Mouse (Mus musculus) thymus, postnatal 36 days (tissue): ENCODE results near the gene Cryl1.
A peak's percentile ranks its signal among the peaks of the same experiment; 100 is the strongest.

Source experiments
- DNase-seq, 2 experiments: peaks; one replicate each; pipeline ENCODE4 v3.0.0; 2022; ENCODE audit warnings: mixed read lengths in 2 of 2

Cryl1 gene

DNA sequence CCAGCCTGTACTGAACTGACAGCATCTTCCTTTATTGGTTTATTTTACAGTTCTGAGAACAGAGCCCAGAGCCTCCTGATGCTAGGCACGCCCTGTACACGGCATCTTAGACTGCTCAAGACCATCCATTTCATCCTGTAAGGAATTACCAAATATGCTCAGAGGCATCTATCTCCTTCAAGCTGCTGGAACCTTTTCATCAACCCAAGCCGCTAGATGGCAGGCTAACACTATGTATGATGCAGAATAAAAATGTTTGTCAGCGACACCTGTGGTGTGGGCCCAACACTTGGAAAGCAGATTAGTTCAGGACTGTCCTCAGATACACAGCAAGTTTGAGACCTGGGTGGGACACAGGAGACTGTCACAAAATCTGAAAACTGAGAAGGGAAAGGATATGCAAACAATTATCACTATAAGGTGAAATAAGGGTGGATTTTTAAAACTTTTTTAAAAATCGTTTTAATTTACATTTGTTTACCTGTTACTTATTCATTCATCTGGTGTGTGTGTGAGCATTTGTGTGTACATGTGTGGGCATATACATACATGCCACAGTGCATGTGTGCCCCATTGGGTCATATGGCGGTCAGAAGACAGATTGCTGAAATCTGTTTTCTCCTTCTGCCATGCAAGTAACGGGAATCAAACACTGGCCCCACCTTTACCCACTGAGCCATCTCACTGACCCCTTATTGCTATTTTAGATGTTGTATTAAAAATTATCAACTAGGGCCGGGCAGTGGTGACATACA lies 25.8 kb downstream of the Cryl1 start:
- DNase-seq = peak; percentile 55 to 67

DNA sequence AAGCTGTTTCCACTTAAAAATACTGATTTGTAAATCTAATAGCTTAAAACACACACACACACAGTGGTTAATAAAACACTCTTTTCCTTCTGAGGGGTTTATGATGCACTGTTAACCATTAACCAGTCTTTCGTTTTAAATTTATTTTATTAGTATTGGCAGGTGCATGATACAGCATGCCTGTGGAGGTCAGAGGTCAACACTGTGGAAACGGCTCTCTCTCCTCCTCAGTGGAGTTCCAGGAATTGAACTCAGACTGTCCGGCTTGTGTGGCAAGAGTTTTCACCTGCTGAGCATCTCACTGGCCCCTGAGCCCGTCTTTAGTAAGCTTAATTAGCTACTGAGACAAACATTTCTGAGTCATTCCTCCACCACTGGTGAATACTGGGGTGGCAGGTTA lies 31.0 kb downstream of the Cryl1 start:
- no peak for DNase-seq

DNA sequence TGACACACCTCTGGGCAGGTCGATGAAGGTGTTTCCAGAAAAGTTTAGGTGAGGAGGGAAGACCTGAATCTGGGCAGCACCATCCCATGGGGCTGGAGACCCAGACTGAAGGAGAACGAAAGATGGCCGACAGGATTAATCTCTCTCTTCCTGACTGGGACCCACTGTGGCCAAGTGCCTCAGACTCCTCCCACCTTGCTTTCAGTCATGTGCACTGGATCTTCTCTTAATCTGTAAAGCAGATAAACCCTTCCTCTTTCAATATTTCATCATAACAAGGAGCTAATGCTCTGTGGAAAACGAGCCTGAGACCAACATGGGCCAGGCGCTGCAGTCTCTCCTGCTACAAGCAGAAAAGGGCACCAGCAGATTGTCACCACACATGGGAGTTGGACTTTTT lies 31.6 kb downstream of the Cryl1 start:
- DNase-seq = no peak

DNA sequence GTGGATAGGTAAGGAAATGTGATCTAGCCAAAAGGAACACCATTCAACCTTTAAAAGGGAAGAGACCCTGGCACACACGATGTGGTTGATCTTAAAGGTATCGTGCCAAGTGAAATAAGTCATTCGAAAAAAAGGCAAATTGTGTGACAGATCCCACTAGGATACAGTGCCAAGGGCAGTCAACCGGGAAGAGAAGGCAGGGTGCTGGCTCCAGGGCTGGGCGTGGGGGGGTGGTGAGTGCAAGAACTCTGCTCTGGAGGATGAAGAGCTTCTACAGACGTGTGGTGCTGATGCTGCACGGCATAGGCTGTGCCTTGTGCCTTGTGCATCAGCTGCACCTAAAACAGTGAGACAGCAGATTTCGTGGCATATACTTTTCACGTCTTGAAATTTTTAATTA lies 33.0 kb downstream of the Cryl1 start:
- DNase-seq = no peak

DNA sequence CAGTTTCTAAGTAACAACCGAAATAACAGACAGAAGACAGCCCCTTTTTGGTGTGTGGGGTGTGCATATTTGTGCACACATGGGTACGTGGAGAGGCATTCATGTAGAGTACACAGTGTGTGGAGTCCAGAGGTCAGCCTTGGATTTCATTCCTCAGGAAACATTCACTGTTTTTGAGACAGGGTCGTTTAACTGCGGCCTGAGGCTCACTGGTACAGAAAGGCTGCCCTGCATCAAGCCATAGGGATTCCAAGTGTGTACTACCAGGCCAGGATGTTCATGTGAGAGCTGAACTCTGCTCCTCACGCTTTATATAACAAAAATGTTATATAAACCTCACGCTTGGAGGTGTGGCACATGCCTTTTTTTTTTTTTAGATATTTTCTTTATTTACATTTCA lies 34.5 kb downstream of the Cryl1 start:
- DNase-seq = no peak

DNA sequence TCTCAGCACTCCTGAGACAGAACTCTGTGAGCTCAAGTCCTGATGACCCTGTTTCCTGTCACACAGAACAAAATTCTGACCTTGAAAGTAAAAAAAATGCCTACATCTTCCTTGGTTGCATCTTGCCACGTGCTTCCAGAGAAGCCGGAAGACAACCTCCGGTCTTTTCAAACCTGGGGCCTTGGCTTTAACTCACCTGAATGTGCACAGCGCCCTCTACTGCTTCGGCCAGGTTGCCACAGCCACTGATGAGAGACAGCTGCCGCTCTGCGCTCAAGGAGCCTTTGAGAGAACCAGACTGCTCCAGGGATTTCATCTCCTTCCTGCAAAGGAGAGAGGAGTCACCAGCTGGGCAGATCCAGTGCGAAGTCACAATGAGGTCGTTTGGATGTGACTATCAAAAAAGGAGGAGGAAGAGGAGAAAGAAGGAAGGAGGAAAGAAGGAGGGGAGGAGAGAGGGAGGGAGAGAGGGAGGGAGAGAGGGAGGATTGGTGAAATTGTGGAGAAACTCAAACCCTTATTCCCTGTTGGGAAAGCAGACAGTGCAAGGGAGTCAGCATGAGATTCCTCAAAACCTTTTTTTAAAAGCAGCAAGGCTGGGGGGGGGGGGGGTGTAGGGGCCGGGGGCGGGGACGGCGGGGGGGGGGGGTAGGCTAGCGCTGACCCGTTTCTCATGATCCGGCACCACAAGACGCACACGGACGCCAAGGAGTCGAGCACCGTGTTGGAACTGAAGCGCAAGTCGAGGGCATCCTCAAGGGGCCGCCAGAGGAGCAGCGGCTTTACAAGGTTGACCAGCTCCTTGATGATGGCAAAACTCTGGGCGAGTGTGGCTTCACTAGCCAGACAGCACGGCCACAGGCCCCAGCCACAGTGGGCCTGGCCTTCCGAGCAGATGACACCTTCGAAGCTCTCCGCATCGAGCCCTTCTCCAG lies 35.3 kb downstream of the Cryl1 start:
- peak; percentile 66 to 72 for DNase-seq

DNA sequence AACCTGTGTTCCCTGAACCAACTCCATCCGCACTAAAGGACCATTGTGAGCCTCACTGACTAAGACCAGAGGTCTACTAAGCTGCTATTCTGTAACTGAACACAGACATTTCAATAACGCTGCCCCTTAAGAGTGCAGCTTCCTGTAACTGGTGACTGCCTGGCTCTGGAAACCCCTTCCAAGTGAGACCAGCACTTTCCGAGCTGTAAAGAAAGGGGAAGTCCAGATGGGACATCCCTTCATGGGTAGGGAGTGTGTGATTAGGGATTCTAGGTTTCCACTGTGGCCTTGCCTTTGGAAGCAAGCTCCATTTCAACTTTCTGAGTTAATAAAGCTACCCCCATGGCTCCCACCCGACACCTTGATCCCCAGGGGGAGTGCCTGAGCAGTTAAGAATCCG lies 41.3 kb downstream of the Cryl1 start:
- DNase-seq = no peak

DNA sequence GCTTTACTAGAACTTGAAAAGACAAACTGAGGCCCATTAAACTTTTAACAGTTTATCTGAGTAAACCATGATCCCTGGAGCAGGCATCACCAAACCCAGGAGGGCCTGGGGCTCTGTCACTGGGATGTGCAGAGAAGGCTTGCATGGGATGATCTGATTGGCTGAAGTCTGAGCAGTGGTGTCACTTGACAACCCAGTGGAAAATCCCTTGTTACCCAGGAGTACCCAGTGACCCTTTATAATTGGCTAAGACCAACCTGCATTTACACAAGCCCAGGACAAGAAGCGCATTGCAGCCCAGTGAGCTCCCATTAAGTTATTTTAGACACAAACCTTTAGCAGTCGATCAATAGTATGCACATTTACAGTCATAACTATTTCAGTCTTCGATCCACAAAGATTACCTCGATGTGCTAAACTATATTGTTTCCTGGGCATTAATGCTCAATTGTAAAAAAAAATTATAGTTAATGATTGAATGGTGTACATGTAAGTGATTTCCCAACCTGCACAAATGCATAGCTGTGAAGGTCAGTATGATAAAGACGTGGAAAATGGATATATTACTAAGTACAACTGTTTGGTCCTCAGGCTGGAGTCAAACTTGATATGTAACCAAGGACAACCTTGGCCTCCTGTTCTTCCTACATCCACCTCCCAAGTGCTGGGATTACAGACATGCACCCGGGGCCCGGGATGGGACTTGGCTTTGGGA lies 46.7 kb downstream of the Cryl1 start:
- no peak for DNase-seq

DNA sequence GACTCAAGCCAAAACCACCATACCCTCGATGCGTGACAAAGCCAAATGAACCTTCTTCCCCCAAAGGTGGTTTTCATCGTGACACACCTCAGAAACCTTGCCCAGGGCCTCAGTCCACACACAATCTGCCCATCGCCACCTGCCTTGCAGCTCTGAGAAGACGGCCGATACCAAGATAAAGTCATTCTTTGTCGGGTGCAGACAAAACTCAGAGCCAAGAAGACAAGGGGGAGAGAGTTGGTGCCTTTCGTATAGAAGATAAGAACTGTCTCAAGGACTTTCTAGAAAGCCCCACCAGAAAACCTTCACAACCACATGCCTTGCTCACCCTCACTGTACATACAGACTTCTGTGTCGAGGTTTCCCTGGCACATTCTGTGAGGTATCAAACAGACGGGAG lies 48.4 kb downstream of the Cryl1 start:
- DNase-seq = no peak

DNA sequence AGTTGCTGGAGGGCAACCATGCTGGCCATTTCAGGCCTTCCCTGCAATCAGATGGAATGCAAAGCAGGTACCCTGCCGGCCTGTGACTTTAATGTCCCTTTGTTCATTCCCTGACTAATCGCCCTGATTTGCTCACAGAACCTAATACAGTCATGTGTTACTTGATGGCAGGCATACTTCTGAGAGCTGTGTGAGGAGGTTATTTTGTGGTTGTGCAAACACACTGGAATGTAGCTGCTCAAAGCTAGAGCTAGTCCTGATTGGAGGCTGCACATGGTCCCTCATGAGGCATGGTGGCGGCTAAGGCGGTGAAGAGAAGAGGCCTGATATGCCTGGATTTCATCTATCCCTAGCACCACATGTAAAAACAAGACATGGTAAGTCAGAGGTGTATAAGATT lies 50.2 kb downstream of the Cryl1 start:
- DNase-seq = no peak

DNA sequence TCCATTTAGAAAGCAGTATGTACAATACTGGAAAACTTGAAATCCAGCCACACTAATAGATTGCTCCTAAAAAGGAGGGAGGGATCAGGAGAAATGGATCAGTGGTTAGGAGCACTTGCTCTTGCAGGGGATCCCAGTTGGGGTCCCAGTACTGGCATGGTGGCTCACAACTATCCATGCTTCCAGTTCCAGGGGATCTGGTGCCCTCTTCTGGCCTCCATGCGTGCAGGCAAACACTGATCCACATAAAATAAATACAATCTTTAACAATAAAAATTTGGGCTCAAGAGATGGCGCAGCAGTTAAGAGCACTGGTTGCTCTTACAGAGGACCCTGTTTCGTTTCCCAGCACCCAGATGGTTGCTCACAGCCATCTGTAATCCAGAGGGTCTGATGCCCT lies 52.2 kb downstream of the Cryl1 start:
- DNase-seq = no peak

DNA sequence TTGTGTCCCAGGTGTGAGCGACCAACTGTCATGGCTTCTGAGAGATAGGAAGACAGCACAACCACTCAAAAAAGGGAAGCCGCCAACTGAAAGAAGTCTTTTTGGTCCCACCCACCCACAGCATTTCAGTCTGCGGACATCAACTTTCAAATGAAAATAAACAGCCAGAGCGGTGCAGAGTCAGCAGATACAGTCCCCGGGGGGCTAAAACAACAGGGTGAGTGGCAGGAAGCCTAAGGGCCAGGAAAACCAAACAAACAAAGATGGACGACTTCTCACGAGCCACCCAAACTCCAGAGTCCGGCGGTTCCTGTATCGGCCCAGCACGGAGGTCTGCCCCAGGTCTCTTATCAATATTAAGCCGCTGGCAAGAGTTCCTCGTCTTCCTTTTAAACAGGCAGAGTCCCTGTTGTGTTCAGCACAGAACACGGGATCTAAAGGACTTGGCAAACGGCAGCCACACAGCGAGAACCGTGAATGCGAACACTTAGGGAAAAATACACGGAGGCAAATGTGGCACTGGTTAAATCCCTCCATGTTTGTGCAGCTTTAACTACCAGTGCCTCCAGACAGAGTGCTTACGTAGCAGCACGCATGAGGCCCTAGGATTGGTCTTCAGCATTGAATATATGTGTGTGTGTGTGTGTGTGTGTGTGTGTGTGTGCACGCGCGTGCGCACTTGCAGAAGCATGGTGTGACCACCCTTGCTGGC lies 53.4 kb downstream of the Cryl1 start:
- no peak for DNase-seq

DNA sequence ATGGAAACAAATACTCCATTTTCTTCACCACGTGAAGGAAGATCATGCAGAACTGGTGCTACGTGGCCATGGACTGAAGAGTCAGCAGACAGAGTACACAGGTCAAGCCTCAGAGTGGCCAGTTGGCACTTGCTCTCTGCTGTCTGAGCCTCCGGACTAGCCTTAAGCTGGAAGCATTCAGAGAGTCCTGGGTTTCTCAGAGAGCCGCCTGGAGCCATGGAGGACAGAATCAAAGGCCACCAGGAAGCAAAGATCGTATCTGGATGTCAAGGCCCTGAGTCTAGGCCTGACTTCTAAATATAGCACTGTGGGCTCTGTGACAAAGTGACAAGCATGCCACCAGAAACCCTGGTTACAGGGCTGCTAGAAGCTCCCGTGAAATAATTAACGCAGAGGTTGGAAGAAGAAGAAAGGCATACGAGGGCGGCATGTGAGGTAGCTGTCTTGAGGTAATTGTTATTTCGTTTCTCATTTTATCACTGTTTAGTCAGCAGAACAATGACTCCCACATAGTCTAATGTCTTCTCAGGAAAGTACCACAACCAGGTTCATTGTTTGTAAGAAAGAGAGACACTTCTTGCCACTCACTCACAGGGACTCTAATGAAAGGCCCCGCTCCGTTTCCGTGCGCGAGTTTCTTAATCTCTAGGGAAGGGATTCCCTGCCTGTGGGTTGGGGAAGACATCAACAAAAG lies 55.1 kb downstream of the Cryl1 start:
- no peak for DNase-seq

DNA sequence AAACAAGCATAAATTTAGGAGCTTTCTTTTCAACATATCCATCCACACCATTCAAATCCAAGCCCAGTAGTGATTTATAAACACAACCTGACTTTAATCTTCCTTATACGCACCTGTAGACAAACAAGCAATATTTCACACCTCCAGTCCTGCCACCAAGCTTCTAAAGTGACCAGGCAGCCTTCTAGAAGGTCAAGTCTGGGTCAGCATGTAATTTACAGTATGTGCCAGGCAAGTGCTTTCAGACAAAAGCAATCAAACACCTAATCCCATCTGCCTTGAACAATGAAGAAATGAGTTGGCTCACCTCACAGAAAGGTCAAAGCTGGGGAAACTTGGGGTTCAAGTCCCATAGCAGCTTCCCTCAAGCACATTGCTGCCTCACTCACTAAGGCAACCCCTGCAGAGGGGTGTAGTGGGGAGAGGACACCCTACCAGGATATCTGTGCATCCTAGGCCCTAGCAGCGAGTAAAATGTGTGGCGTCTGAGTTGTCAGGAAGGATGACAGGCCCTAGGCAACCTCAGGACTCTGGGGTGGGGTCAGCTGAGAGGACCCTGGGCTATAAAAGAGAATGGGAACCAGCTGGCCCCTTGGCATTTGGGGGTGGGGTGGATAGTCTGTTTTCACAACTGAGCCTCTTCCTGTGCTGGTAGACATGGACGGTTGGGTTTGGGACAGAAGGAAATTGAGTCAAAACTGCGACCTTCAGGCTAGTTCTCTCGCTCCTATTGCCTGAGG lies 55.8 kb downstream of the Cryl1 start:
- DNase-seq = no peak

DNA sequence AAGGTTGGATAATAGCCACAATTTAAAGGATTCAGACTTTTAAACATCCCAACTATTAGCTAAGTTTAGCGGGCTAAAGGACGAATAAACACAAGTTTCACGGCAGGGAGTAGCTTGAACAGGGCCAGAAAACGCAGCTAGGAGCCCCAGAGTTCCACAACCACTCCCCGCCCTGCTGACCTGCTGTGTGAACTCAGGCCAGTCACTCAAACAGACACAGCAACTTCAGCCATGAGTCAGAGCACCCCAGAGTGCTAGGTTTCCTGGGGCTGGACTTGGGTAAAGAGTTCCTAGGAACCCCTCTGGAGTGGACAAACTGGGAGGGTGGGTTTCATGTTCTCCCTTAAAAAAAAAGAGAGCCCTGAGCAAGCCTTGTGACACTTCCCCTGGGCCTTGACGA lies 59.7 kb downstream of the Cryl1 start:
- no peak for DNase-seq

DNA sequence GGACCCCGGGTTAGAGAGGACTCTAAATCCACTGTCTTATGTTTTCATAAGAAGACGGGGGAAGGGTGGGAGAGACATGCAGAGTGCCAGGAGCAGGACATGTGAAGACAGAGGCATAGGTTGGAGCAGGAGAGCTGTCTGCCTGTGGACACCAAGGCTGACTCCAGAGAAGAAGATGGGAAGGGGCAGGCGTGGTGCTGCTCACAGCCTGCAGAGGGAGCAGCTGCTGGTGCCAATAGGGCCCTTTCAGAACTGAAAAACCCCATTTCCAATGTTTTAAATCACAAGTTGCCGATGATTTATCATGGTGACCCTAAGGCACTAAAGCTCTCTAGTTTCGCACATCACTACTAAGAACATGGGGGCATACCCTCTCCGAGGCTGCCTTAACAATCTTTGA lies 63.5 kb downstream of the Cryl1 start:
- peak in 1 of 2 experiments; percentile 4 for DNase-seq

DNA sequence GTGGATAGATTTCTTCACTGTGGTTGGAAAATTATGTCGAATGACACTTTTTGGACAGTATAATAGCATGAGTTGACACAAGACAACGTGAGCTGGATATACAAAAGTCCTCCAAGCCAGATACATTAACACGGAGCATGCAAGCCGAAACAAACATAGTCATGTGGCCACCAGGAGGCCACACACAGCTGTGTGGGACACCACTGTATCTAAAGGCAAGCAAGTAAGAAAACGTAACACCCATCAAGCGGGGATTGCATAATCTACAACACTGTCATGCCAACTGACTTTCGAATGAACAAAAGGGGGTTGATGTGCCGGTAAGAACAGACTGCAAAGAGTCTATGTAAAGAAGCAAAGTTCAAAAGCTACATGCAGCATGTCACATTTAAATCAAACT lies 65.8 kb downstream of the Cryl1 start:
- no peak for DNase-seq

DNA sequence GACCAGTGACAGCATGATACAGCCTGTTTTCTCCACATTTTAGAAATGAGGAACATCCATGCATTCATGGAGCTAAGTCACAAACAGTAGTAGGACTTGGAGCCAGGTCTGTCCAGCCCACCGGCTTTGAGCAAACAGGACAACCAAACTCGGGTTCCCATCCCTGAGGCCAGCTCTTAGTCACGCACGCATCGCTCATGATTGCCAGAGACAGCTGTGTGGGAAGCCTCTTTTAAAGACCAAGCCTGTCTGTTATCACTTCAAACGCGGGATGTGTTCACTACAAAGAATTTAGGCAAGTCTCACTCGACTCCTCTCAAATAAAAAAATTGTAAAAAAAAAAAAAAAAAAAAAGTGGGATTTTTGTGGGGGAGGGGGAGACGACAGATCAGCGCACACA lies 67.2 kb downstream of the Cryl1 start:
- no peak for DNase-seq

DNA sequence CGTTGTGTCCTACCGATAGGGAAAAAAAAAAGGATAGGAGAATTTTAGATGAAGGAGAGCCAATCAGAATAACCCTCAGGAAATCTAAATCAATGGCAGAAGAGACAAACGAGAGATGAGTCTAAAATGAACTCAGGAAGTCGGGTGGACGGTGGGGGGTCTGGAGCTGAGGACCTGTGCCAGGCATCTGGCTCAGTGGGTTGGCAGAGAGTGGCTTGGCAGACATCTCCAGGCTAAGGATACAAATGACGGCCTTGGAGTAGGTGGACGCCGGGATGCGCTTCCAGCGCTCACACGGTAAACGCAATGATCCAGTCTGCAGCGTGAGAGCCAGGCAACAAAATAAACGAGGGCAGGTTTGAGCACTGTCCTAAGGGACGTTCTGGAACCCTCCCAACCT lies 68.7 kb downstream of the Cryl1 start:
- DNase-seq = no peak

DNA sequence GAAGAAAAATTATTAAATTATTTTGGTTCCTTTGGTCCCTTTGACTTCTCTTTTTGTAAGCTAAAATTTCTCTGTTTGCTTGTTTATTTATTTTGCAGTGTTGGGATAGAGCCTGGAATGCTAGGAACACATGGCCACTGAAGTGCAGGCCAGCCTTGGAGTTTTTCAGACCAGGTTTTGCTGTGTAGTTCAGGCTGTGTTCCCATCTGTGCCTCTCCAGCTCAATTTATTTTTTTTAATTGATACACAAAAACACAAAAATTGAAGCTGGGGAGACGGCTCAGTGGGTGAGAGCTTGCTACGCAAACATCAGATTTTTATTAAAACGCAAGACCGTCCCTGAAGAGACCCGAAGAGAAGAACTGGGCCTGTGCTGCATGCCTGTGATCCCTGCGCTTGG lies 71.6 kb downstream of the Cryl1 start:
- no peak for DNase-seq

DNA sequence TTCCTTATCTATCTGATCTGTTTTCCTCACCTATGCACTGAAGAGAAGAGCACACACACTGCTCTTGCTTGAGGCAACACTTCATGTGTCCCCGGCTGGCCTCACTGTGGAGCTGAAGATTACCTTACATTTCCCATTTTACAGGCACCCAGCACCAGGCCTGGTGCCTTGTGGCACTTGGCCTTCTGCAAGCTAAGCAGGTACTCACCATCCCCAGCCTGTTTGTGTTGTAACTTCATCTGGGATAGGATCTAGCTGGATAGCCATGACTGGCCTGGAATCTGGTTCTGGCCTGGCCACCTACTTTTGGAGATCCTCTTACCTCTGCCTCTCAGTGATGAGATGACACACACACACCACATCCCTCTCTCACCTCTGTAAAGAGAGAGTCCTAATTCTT lies 79.5 kb downstream of the Cryl1 start:
- no peak for DNase-seq
